Mouse (Mus musculus): ENCODE data around the gene Tbc1d22a. TPM values are rescaled to one million over a fixed set of nuclear protein-coding genes. Genes with fewer than 3 reads are reported as not detected.

Tbc1d22a gene
- polyA plus RNA-seq, 1 experiment from 2014 or later = 11.1 TPM

DNA sequence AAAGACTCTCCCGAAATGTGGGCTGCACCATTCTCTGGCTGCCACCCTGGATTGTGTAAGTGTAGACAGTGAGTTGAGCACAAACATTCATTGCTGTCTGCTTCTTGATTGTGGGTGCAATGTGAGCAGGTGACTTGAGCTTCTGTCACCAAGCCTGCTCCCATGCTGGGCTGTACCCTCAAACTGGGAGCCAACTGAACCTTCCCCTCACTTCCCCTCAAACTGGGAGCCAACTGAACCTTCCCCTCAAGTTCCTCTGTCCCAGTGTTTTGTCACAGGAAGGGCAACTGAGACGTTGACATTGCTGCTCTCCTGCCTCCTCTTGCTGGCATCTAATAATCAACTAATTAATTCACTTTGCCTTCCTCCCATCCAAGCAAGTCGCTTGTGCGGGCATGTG lies 52.7 kb downstream of the Tbc1d22a start:
- no peak for ATAC-seq (ENCODE audit: low FRiP score, low TSS enrichment)
- WGBS = 78% methylated on average over 4 of the region's 4 CpGs

DNA sequence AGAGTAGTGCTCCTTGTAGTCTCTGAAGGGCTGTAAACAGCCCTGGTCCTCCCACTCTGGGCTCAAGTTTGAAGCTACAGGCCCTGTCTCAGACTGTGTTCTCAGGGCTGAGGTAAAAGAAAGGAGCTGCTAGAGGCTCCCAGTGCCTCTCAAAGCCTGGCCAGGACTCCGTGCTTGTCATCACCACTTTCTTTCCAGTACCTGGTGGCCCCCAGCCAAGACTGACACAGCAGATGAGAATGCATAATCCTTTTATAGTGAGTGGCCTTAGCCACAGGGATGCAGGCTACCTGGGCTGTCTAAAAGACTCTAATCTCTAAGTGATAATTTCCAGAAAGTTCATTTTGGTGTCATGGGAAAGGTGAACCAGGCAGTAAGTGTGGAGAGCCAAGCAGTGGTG lies 54.3 kb downstream of the Tbc1d22a start:
- H3K27me3 ChIP-seq (ENCODE audit: control insufficient read depth, insufficient read depth, low read length) = no peaks in the 10 kb centered on the region
- H3K27ac ChIP-seq (ENCODE audit: low read depth, low read length) = no peak overlapping the region
- H3K9ac ChIP-seq (ENCODE audit: low read depth, low read length) = no peak overlapping the region
- no peaks in the 10 kb centered on the region for H3K4me1 ChIP-seq (ENCODE audit: control insufficient read depth, insufficient read depth, low read length)
- H3K36me3 ChIP-seq (ENCODE audit: control insufficient read depth, insufficient read depth, low read length) = no peaks in the 10 kb centered on the region
- H3K4me3 ChIP-seq (ENCODE audit: low read length) = no peak overlapping the region
- WGBS = 85% methylated on average over 1 of the region's 1 CpGs
- ATAC-seq (ENCODE audit: low FRiP score, low TSS enrichment) = no peak
- H3K9me3 ChIP-seq (ENCODE audit: control insufficient read depth, low read length) = no peaks in the 10 kb centered on the region
- H3K4me2 ChIP-seq (replicated peaks; ENCODE audit: low read depth, low read length) = no peak overlapping the region

More for the DNA sequence above, 52.7 kb downstream of the Tbc1d22a start:
- Histone ChIP-seq H3K27me3 (ENCODE audit: control insufficient read depth, insufficient read depth, low read length) (no peaks in the 10 kb centered on the region), H3K9me3 (ENCODE audit: control insufficient read depth, low read length) (no peaks in the 10 kb centered on the region), H3K4me2 (replicated peaks; ENCODE audit: low read depth, low read length) (no peak overlapping the region), H3K4me3 (ENCODE audit: low read length) (no peak overlapping the region), H3K36me3 (ENCODE audit: control insufficient read depth, insufficient read depth, low read length) (no peaks in the 10 kb centered on the region), H3K27ac (ENCODE audit: low read depth, low read length) (no peak overlapping the region), H3K9ac (ENCODE audit: low read depth, low read length) (no peak overlapping the region), H3K4me1 (ENCODE audit: control insufficient read depth, insufficient read depth, low read length) (no peaks in the 10 kb centered on the region)

DNA sequence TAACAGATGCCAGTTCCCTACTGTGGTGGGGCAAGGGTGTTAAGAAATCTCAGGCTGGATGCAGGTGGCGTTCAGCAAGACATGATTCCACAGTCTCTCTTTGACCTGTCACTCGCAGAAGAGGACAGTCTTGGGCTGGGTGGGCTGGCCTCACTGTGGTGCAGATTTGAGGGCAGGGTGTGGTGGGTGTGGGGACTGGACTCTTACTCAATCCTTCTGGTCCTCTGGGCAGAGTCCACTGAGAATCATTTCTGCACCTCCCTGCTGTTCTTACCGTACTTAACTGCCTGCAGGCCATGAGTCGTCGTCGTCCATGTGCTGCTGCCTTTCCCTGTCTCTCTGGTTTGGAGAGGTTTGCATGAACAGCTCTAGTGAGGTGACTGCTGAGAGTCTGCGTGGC lies 61.5 kb downstream of the Tbc1d22a start:
- no peak for ATAC-seq (ENCODE audit: low FRiP score, low TSS enrichment)
- Histone ChIP-seq H3K9ac (ENCODE audit: low read depth, low read length) (no peak overlapping the region), H3K36me3 (ENCODE audit: control insufficient read depth, insufficient read depth, low read length) (no peaks in the 10 kb centered on the region), H3K4me2 (replicated peaks; ENCODE audit: low read depth, low read length) (no peak overlapping the region), H3K4me1 (ENCODE audit: control insufficient read depth, insufficient read depth, low read length) (peaks cover 13% of the 10 kb centered on the region; the same call in 1 of the 2 replicates), H3K4me3 (ENCODE audit: low read length) (no peak overlapping the region), H3K9me3 (ENCODE audit: control insufficient read depth, low read length) (no peaks in the 10 kb centered on the region), H3K27me3 (ENCODE audit: control insufficient read depth, insufficient read depth, low read length) (no peaks in the 10 kb centered on the region), H3K27ac (ENCODE audit: low read depth, low read length) (no peak overlapping the region)
- WGBS = 88% methylated on average over 7 of the region's 7 CpGs

DNA sequence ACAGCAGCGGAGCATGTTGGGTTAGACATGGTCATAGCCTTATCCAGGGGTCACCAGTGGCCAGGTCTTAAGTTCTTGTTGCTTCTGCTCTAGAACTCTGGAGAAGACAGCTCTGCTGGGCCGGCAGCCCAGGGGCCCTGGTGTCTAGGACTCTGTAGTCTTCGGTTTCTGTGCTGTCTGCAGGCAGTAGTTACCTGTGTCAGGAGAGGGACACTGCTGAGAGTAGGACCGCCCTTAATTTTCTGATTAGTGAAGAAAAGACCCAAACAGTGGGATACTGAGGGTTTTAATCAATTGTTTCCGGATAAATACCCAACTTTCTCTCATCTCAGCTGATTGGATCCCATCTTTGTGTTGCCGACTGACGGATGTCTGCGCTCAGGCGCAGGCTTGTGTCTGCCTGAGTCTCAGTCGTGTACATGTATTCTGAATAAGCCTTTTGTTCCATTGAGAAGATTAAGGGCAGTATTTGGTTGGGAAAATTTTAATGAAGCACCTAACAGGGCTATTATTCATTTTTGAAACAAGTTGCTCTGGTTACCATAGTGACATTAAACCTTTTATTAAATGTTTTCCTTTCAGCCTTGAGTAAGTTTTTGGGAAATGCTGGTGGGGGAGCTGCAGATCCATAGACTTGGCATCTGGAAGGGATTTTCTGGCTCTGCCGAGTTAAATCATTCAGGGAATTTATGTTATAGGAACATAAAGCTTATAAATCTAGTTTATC lies 62.4 kb downstream of the Tbc1d22a start:
- no peaks in the 10 kb centered on the region for H3K36me3 ChIP-seq (ENCODE audit: control insufficient read depth, insufficient read depth, low read length)
- peaks cover 13% of the 10 kb centered on the region; the same call in 1 of the 2 replicates for H3K4me1 ChIP-seq (ENCODE audit: control insufficient read depth, insufficient read depth, low read length)
- no peak overlapping the region for H3K4me2 ChIP-seq (replicated peaks; ENCODE audit: low read depth, low read length)
- no peak overlapping the region for H3K9ac ChIP-seq (ENCODE audit: low read depth, low read length)
- no peak overlapping the region for H3K27ac ChIP-seq (ENCODE audit: low read depth, low read length)
- H3K4me3 ChIP-seq (ENCODE audit: low read length) = no peak overlapping the region
- ATAC-seq (ENCODE audit: low FRiP score, low TSS enrichment) = no peak
- H3K9me3 ChIP-seq (ENCODE audit: control insufficient read depth, low read length) = no peaks in the 10 kb centered on the region
- H3K27me3 ChIP-seq (ENCODE audit: control insufficient read depth, insufficient read depth, low read length) = no peaks in the 10 kb centered on the region
- 82% methylated on average over 11 of the region's 11 CpGs for WGBS

DNA sequence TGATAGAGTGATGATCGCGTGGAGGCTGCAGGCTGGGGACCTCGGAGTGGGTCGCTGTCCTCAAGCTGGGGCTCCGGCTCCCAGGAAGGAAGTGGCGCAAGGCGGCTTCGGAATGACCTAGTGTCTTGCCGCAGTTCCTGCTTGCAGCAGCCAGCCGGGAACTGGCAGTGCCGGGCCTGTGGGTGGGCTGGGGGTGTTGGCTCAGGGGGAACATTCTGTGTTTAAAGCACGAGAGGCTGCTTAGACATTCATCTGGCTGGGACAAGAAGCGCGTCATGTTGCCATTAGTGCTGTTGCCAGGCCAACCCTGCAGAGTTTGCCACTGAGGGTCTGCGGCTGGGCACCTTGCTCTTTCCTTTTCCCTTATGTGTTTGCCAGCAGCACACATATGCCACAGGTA lies 63.2 kb downstream of the Tbc1d22a start:
- no peaks in the 10 kb centered on the region for H3K27me3 ChIP-seq (ENCODE audit: control insufficient read depth, insufficient read depth, low read length)
- H3K36me3 ChIP-seq (ENCODE audit: control insufficient read depth, insufficient read depth, low read length) = no peaks in the 10 kb centered on the region
- no peaks in the 10 kb centered on the region for H3K9me3 ChIP-seq (ENCODE audit: control insufficient read depth, low read length)
- no peak overlapping the region for H3K9ac ChIP-seq (ENCODE audit: low read depth, low read length)
- H3K4me1 ChIP-seq (ENCODE audit: control insufficient read depth, insufficient read depth, low read length) = peaks cover 13% of the 10 kb centered on the region; the same call in 1 of the 2 replicates
- WGBS = 65% methylated on average over 15 of the region's 15 CpGs
- H3K4me3 ChIP-seq (ENCODE audit: low read length) = no peak overlapping the region
- no peak overlapping the region for H3K27ac ChIP-seq (ENCODE audit: low read depth, low read length)
- no peak overlapping the region for H3K4me2 ChIP-seq (replicated peaks; ENCODE audit: low read depth, low read length)
- no peak for ATAC-seq (ENCODE audit: low FRiP score, low TSS enrichment)

DNA sequence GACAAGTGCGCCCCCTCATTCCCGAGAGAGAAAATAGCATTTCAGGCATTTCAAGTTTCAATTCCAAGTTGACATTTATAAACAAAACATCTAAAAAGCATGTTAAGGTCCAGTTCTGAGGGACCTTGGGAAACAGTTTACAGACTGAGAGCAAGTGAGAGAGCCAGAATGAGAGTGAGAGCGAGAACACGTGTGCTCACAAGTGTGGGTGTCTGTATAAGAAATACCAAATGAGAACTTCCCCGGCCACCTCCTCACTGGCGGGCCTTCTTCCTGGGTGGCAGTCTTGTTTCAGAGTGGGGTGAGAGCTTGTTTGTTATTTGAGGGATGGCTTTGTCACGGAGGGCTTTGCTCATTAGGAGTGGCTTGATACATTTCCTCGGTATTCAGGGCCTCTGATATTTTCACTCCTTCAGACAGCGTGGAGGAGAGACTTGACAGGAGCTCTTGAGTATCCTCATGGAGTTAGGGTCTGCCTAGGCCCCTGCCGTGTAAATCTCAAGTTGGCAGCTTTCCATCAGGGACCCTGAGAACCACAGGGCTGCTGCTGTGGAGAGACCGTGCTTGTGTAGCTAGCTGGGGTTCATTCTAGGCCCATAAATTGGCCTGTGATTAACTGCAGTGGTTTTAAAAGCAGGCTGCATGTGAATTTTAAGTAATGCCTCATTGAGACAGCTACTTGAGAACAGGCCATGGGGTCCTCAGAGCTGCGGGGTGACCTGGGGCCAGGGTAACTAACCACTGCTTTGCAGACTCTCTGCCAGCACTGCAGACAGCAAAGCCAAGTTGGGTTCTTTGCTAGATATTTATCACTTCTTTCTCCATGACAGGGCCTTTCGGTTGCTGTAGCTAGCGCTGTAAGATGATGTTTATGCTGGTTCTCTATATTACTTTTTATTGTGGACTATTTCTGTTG lies 65.1 kb downstream of the Tbc1d22a start:
- Histone ChIP-seq H3K4me2 (replicated peaks; ENCODE audit: low read depth, low read length) (no peak overlapping the region), H3K36me3 (ENCODE audit: control insufficient read depth, insufficient read depth, low read length) (no peaks in the 10 kb centered on the region), H3K4me3 (ENCODE audit: low read length) (no peak overlapping the region), H3K27me3 (ENCODE audit: control insufficient read depth, insufficient read depth, low read length) (no peaks in the 10 kb centered on the region), H3K27ac (ENCODE audit: low read depth, low read length) (0 out of 2 replicates have a peak overlapping the region, but pooled peaks have one; percentile 13), H3K9me3 (ENCODE audit: control insufficient read depth, low read length) (no peaks in the 10 kb centered on the region), H3K4me1 (ENCODE audit: control insufficient read depth, insufficient read depth, low read length) (peaks cover 13% of the 10 kb centered on the region; the same call in 1 of the 2 replicates), H3K9ac (ENCODE audit: low read depth, low read length) (no peak overlapping the region)
- ATAC-seq (ENCODE audit: low FRiP score, low TSS enrichment) = peak; percentile 60; the same call in 1 of the 2 replicates
- WGBS = 52% methylated on average over 14 of the region's 14 CpGs

DNA sequence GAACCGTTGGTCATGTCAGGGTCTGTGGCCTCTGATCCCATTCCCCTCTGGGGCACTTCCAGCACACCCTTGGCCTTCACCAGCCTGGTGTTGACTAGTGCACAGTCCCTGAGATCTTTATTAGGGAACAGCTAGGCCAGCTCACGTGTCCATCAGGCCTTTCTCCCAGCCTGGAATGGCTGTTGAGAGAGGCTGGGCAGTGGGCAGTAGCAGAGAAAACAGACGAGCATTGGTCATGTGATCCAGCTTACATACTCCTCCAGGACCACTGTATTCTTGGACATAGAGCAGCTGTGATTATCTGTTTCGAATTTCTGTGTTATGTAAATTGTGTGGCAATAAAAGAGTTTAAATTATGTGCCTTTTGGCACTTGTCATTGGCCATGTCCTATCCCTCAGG lies 65.9 kb downstream of the Tbc1d22a start:
- ATAC-seq (ENCODE audit: low FRiP score, low TSS enrichment) = peak; percentile 38; the same call in 1 of the 2 replicates
- no peaks in the 10 kb centered on the region for H3K27me3 ChIP-seq (ENCODE audit: control insufficient read depth, insufficient read depth, low read length)
- H3K4me3 ChIP-seq (ENCODE audit: low read length) = no peak overlapping the region
- H3K27ac ChIP-seq (ENCODE audit: low read depth, low read length) = peak overlapping the region; percentile 1; the same call in 1 of the 2 replicates
- peaks cover 13% of the 10 kb centered on the region; the same call in 1 of the 2 replicates for H3K4me1 ChIP-seq (ENCODE audit: control insufficient read depth, insufficient read depth, low read length)
- H3K4me2 ChIP-seq (replicated peaks; ENCODE audit: low read depth, low read length) = no peak overlapping the region
- no peaks in the 10 kb centered on the region for H3K9me3 ChIP-seq (ENCODE audit: control insufficient read depth, low read length)
- no peak overlapping the region for H3K9ac ChIP-seq (ENCODE audit: low read depth, low read length)
- 24% methylated on average over 4 of the region's 4 CpGs for WGBS
- H3K36me3 ChIP-seq (ENCODE audit: control insufficient read depth, insufficient read depth, low read length) = no peaks in the 10 kb centered on the region

DNA sequence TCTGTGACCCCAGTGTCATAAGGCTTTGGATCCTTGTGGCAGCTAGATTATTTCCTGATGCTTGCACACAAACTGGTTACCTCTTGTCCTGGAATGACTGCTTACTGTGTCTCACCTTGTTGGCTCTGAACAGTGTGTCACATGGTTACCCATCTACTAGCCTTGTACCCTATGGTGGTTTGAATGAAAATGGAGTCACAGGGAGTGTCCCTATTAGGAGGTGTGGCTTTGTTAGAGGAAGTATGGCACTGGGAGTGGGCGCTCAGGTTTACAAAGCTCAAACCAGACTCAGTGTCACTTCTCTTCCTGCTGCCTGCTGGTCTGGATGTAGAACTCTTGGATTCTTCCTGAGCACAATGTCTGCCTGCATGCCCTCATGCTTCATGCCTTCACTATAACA lies 69.0 kb downstream of the Tbc1d22a start:
- no peak for ATAC-seq (ENCODE audit: low FRiP score, low TSS enrichment)
- no peak overlapping the region for H3K4me3 ChIP-seq (ENCODE audit: low read length)
- WGBS = 95% methylated on average over 1 of the region's 1 CpGs

DNA sequence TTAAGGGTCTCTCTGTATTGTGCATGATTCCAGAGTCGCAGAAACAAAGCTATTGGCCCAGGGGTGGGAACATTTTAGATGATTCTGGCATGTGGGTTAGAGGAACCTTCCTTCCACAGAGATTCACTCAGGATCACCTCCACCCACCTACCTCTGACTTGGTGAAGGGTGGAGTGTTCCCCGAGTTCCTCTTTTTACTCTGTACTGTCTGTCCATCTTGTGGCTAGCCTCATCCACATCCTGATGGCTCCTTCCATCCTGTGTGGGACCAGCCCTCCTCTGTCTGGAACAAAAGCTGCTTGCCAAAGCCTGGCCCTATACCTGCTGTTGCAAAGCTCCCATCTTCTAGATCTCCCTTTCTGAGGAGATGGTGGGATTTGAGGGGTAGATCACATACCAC lies 71.0 kb downstream of the Tbc1d22a start:
- Histone ChIP-seq H3K27ac (ENCODE audit: low read depth, low read length) (no peak overlapping the region), H3K36me3 (ENCODE audit: control insufficient read depth, insufficient read depth, low read length) (no peaks in the 10 kb centered on the region), H3K27me3 (ENCODE audit: control insufficient read depth, insufficient read depth, low read length) (no peaks in the 10 kb centered on the region), H3K9ac (ENCODE audit: low read depth, low read length) (no peak overlapping the region), H3K9me3 (ENCODE audit: control insufficient read depth, low read length) (no peaks in the 10 kb centered on the region), H3K4me2 (replicated peaks; ENCODE audit: low read depth, low read length) (no peak overlapping the region), H3K4me3 (ENCODE audit: low read length) (no peak overlapping the region), H3K4me1 (ENCODE audit: control insufficient read depth, insufficient read depth, low read length) (no peaks in the 10 kb centered on the region)
- no peak for ATAC-seq (ENCODE audit: low FRiP score, low TSS enrichment)
- whole genome bisulfite sequencing = 86% methylated on average over 2 of the region's 2 CpGs

More for the DNA sequence above, 69.0 kb downstream of the Tbc1d22a start:
- Histone ChIP-seq H3K4me2 (replicated peaks; ENCODE audit: low read depth, low read length) (no peak overlapping the region), H3K9ac (ENCODE audit: low read depth, low read length) (no peak overlapping the region), H3K4me1 (ENCODE audit: control insufficient read depth, insufficient read depth, low read length) (peaks cover 10% of the 10 kb centered on the region; the same call in 1 of the 2 replicates), H3K36me3 (ENCODE audit: control insufficient read depth, insufficient read depth, low read length) (no peaks in the 10 kb centered on the region), H3K27ac (ENCODE audit: low read depth, low read length) (no peak overlapping the region), H3K27me3 (ENCODE audit: control insufficient read depth, insufficient read depth, low read length) (no peaks in the 10 kb centered on the region), H3K9me3 (ENCODE audit: control insufficient read depth, low read length) (no peaks in the 10 kb centered on the region)

All from kidney, embryonic 14.5 days (tissue).